Mouse (Mus musculus): Measurements from ENCODE around the gene Limk2. TPM values are rescaled to one million over a fixed set of nuclear protein-coding genes. Genes with fewer than 3 reads are reported as not detected.

Limk2 gene
- total RNA-seq, 2 experiments from 2014 or later = 42.8 to 44.0 TPM

- DNase-seq (ENCODE audit: low spot score in 2 of 2) = no peak
Observed at GRCm38 (mm10) chr11:3417795-3418194, 8.8 kb upstream of the Limk2 start.

DNA sequence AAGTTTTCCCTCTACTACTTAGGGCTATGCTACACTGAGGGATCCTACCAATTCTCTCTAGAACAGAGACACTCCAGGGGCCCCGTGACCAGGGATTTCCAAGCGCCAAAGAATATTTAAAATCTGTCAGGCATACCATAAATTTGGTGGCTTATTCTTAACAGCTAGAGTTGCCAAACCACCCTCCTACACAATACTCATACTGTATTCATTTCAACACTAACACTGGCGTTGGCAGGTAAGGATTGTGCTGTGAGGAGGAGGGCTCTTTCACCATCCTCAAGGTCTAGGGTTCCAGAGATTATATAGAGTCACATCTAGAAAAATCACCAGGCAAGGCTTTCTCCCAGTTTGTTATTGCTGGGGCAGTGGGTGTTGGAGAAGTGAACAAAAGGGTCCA lies 7.4 kb upstream of the Limk2 start:
- no peak for DNase-seq (ENCODE audit: low spot score in 2 of 2)

- DNase-seq (ENCODE audit: low spot score in 2 of 2) = no peak
Observed at GRCm38 (mm10) chr11:3412111-3412510, 3.1 kb upstream of the Limk2 start.

- no peak for DNase-seq (ENCODE audit: low spot score in 2 of 2)
Observed at GRCm38 (mm10) chr11:3408131-3408996, 625 bp downstream of the Limk2 start.

- no peak for DNase-seq (ENCODE audit: low spot score in 2 of 2)
Observed at GRCm38 (mm10) chr11:3404287-3405047, 4.5 kb downstream of the Limk2 start.

- no peak for DNase-seq (ENCODE audit: low spot score in 2 of 2)
Observed at GRCm38 (mm10) chr11:3403024-3403423, 6.0 kb downstream of the Limk2 start.

DNA sequence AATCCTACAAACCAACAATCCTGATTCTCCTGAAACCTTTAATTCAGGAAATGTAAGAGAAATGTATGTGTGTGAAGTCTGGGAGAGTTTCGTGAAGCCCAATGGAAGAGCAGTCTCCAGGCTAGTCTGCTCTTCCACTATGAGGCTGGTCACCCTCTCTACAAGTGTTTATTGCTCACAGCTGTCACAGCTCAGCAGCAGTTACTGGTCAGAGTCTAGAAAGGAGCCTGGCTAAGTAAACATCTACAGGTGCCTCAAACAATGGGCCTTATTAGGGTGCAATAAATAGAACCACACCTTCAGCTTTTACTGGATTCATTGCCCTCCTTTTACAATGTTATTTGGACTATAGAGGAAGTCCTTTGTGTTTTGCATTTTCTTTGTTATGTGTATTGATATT lies 10.7 kb downstream of the Limk2 start:
- no peak for DNase-seq (ENCODE audit: low spot score in 2 of 2)

DNA sequence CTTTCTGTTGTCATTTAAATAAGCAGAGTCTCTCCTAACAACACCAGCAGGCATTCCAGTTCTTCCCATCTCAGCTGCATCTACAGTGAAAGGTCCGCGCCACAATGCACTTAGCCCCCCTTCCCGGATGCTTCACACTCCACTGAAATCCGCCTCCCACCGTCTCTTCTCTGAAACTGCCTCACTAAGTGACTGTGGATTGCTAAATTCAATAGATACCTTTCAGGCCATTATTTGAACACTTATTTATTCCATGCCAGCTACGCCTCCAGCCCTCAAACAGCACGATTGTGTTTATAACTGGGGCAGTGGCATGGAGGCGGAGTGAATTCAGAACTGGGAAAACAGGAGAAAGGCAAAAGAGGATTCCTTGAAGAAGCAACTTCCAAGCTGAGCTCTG lies 12.4 kb downstream of the Limk2 start:
- DNase-seq (ENCODE audit: low spot score in 2 of 2) = no peak

- DNase-seq (ENCODE audit: low spot score in 2 of 2) = no peak
Observed at GRCm38 (mm10) chr11:3396091-3396490, 12.9 kb downstream of the Limk2 start.

DNA sequence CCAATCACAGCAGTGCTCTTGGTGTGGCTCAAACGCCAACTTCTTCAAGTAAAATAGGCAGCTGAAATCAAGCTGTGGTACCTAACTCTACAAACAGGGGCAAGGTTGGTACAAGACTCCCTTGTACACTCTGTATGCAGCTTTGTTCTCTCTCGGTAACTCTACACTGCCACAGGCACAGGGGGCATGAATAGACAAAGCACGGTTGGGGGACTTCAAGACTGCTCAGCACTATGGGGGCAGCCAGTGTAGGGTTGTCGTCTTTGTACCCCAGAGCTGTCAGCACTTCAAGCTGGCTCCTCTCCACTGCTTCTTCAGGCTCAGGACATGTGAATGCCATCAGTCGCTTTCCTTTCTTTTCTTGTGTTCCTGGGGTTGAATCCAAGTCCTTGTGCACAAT lies 14.5 kb downstream of the Limk2 start:
- DNase-seq (ENCODE audit: low spot score in 2 of 2) = no peak

DNA sequence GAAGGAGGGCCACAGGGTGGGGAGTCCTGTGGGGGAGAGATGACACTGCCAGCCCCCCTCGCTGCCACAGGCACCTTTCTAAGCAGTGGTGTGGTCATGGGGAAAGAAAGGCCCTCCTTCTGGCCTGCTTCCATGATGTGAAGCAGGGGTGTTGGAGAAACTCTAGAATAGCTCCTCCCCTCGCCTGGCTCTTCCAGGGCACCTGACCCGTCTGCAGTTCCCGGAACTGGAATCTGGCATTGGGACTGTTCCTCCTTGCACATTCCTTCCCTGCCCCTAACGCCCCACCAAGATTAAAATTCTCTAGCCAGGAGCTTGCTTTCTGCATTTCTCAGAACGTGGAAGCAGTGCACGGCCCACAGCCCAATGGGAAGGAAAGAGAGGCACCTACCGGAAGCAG lies 16.5 kb downstream of the Limk2 start:
- no peak for DNase-seq (ENCODE audit: low spot score in 2 of 2)

GRCm38 (mm10) chr11:3390789-3391188 lies 18.2 kb downstream of the Limk2 start:
- DNase-seq (ENCODE audit: low spot score in 2 of 2) = no peak

- no peak for DNase-seq (ENCODE audit: low spot score in 2 of 2)
Observed at GRCm38 (mm10) chr11:3389996-3390395, 19.0 kb downstream of the Limk2 start.

GRCm38 (mm10) chr11:3387482-3388196 lies 21.4 kb downstream of the Limk2 start:
- no peak for DNase-seq (ENCODE audit: low spot score in 2 of 2)

DNA sequence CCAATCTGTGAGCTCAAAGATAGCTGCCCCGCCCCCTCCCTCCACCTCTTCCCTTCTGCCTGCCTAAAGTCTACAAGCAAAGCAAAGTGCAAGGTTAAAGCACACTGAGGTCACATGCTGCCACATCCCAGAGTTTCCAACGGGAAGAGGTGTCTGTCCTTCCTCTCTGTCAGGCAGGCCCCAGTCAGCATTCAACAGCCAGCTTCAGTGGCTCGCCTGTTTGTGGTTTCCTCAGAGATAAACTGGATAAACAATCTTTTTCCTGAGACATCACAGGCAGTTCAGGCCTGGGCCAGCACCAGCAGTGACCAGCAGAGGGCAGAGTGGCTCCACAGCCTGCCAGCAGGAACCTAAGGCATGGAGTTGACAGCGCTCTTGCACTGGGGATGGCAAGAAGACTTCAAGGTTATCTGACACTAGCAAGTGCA lies 22.0 kb downstream of the Limk2 start:
- DNase-seq (ENCODE audit: low spot score in 2 of 2) = peak; percentile 74 to 76

- no peak for DNase-seq (ENCODE audit: low spot score in 2 of 2)
Observed at GRCm38 (mm10) chr11:3382602-3383594, 26.1 kb downstream of the Limk2 start.

- DNase-seq (ENCODE audit: low spot score in 2 of 2) = no peak
Observed at GRCm38 (mm10) chr11:3381148-3381814, 27.7 kb downstream of the Limk2 start.

GRCm38 (mm10) chr11:3379427-3379826 lies 29.6 kb downstream of the Limk2 start:
- DNase-seq (ENCODE audit: low spot score in 2 of 2) = no peak

GRCm38 (mm10) chr11:3374741-3375140 lies 34.2 kb downstream of the Limk2 start:
- DNase-seq (ENCODE audit: low spot score in 2 of 2) = no peak

- DNase-seq (ENCODE audit: low spot score in 2 of 2) = no peak
Observed at GRCm38 (mm10) chr11:3374293-3374645, 34.7 kb downstream of the Limk2 start.

Measured in adrenal gland, postnatal 4 days (tissue).